12 mouse cellular contexts compared by ENCODE assay signal in the genomic region with DNA sequence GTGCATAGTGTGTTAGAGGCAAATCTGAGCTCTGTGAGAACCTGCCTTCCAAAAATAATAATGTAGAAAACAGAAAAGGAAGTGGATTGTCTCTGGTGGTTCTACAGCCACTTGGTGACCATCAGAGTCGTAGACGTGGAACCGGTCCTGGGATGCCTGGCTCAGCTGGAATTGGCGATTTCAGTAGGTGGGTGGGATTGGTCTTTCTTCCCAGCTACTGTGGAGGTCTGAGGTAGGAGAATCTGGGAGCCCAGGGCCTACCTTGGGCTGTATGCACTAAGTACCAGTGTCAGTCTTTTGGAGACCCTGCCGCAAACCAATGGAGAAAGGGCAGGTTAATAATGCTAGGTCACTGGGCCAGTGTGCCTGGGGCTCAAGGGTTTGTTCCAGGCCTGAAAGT. TPM values are rescaled to one million over a fixed set of nuclear protein-coding genes. Genes with fewer than 3 reads are reported as not detected.
DNase-seq lines count a peak whose midpoint lies in the region; ATAC-seq and TF ChIP-seq lines count a peak whose summit lies in the region.
"Had no signal": no experiment of that assay in that cellular context is flagged by ENCODE, and none has a peak within 500 bp of the region (broad histone marks: within the 10 kb centered on the region; RNA-seq: fewer than 3 reads in every experiment).

No protein-coding gene starts in this region.

- no peak overlapping the region for H3K9ac ChIP-seq in intestine, embryonic 15.5 days
- H3K9ac ChIP-seq in intestine, embryonic 16.5 days (ENCODE audit: low read depth, low read length): no peak overlapping the region
- H3K9ac ChIP-seq in forebrain, embryonic 14.5 days (ENCODE audit: low read length): no peak overlapping the region
- H3K9ac ChIP-seq in limb, embryonic 15.5 days: no peak overlapping the region

- H3K27ac ChIP-seq in intestine, embryonic 15.5 days: no peak overlapping the region
- no peak overlapping the region for H3K27ac ChIP-seq in intestine, embryonic 16.5 days (ENCODE audit: low read length)
- no peak overlapping the region for H3K27ac ChIP-seq in cortical plate, adult 2 months (ENCODE audit: insufficient read depth, low read length)
- H3K27ac ChIP-seq in forebrain, embryonic 14.5 days (ENCODE audit: low read depth, low read length): no peak overlapping the region
- H3K27ac ChIP-seq in limb, embryonic 15.5 days: no peak overlapping the region

- no peaks in the 10 kb centered on the region for H3K36me3 ChIP-seq in intestine, embryonic 15.5 days
- no peaks in the 10 kb centered on the region for H3K36me3 ChIP-seq in intestine, embryonic 16.5 days (ENCODE audit: control insufficient read depth, insufficient read depth, low read length)
- H3K36me3 ChIP-seq in forebrain, embryonic 14.5 days (ENCODE audit: control insufficient read depth, insufficient read depth, low read length): no peaks in the 10 kb centered on the region
- H3K36me3 ChIP-seq in limb, embryonic 15.5 days: 0 out of 2 replicates have a peak, but pooled peaks cover 5% of the 10 kb centered on the region

- no peak overlapping the region for H3K4me3 ChIP-seq in intestine, embryonic 15.5 days (replicated peaks)
- no peak overlapping the region for H3K4me3 ChIP-seq in intestine, embryonic 16.5 days (ENCODE audit: low read length)
- H3K4me3 ChIP-seq in cortical plate, adult 2 months (ENCODE audit: insufficient read depth, low read length): peak overlapping the region; percentile 68
- peak overlapping the region; percentile 52; the same call in 1 of the 2 replicates for H3K4me3 ChIP-seq in forebrain, embryonic 14.5 days (ENCODE audit: low read depth, low read length)
- peak overlapping the region; percentile 59 for H3K4me3 ChIP-seq in limb, embryonic 15.5 days

- H3K9me3 ChIP-seq in intestine, embryonic 15.5 days: no peaks in the 10 kb centered on the region
- no peaks in the 10 kb centered on the region for H3K9me3 ChIP-seq in intestine, embryonic 16.5 days (ENCODE audit: control insufficient read depth, low read length)
- H3K9me3 ChIP-seq in forebrain, embryonic 14.5 days (replicated peaks; ENCODE audit: control insufficient read depth, low read length): no peaks in the 10 kb centered on the region
- no peaks in the 10 kb centered on the region for H3K9me3 ChIP-seq in limb, embryonic 15.5 days

- peak overlapping the region; percentile 93; the same call in 1 of the 2 replicates for H3K4me2 ChIP-seq in intestine, embryonic 15.5 days (replicated peaks)
- no peak overlapping the region for H3K4me2 ChIP-seq in intestine, embryonic 16.5 days (ENCODE audit: low read depth, low read length)
- peak overlapping the region; percentile 87 for H3K4me2 ChIP-seq in forebrain, embryonic 14.5 days (ENCODE audit: low read length)
- peak overlapping the region; percentile 89 for H3K4me2 ChIP-seq in limb, embryonic 15.5 days

- WGBS in intestine, embryonic 15.5 days: 91% methylated on average over 5 of the region's 5 CpGs
- 88% methylated on average over 5 of the region's 5 CpGs for WGBS in intestine, embryonic 16.5 days
- 91% methylated on average over 5 of the region's 5 CpGs for whole genome bisulfite sequencing in forebrain, embryonic 14.5 days
- WGBS in limb, embryonic 15.5 days: 85% methylated on average over 5 of the region's 5 CpGs

- ATAC-seq in intestine, embryonic 15.5 days: no peak
- no peak for ATAC-seq in intestine, embryonic 16.5 days
- no peak for ATAC-seq in forebrain, embryonic 14.5 days
- ATAC-seq in limb, embryonic 15.5 days (ENCODE audit: insufficient number of reproducible peaks, low FRiP score, low TSS enrichment, low read depth): no peak
- ATAC-seq in erythroid progenitor cell, adult 5-6 weeks (replicated peaks; ENCODE audit: low FRiP score, poor library complexity, severe bottlenecking): no peak

- no peak for DNase-seq in forebrain, embryonic 14.5 days (ENCODE audit: low spot score)
- DNase-seq in spleen, postnatal 14 days (ENCODE audit: low spot score in 2 of 2): no peak
- DNase-seq in adrenal gland, postnatal 25 days: no peak
- DNase-seq: right cerebral cortex, postnatal 14 days had no signal

- TF ChIP-seq CTCF in cortical plate, adult 2 months (IDR thresholded peaks at IDR 0.05; ENCODE audit: extremely low read depth, insufficient read depth, low read length): no peak

- H3K4me1 ChIP-seq in intestine, embryonic 15.5 days (replicated peaks): peaks cover 11% of the 10 kb centered on the region
- peaks cover 13% of the 10 kb centered on the region for H3K4me1 ChIP-seq in intestine, embryonic 16.5 days (ENCODE audit: control insufficient read depth, insufficient read depth, low read length)
- H3K4me1 ChIP-seq in cortical plate, adult 2 months (ENCODE audit: control insufficient read depth, insufficient read depth, low read length): peaks cover 5% of the 10 kb centered on the region; the same call in 1 of the 2 replicates
- H3K4me1 ChIP-seq in forebrain, embryonic 14.5 days (ENCODE audit: control insufficient read depth, insufficient read depth, low read length): peaks cover 8% of the 10 kb centered on the region; the same call in 1 of the 2 replicates
- H3K4me1 ChIP-seq in limb, embryonic 15.5 days: peaks cover 36% of the 10 kb centered on the region

- no peak for TF ChIP-seq POLR2A in cortical plate, adult 2 months (IDR thresholded peaks at IDR 0.05; ENCODE audit: extremely low read depth, insufficient read depth, low read length)

- peaks cover 18% of the 10 kb centered on the region for H3K27me3 ChIP-seq in intestine, embryonic 15.5 days (replicated peaks)
- H3K27me3 ChIP-seq in intestine, embryonic 16.5 days (replicated peaks; ENCODE audit: control insufficient read depth, insufficient read depth, low read length): peaks cover 19% of the 10 kb centered on the region
- H3K27me3 ChIP-seq in forebrain, embryonic 14.5 days (replicated peaks; ENCODE audit: control insufficient read depth, insufficient read depth, low read length): 0 out of 2 replicates have a peak, but pooled peaks cover 6% of the 10 kb centered on the region
- H3K27me3 ChIP-seq in limb, embryonic 15.5 days: peaks cover 15% of the 10 kb centered on the region

RNA-seq across cellular contexts. Expression of gene Mypop, which starts 2.0 kb away (rescaled TPM):
- 2.5 and 2.9 TPM in 2 replicates for polyA plus RNA-seq in intestine, embryonic 15.5 days (2015; fragmentation: Nextera tagmentation; extraction: Ambion mirVana)
- 1.7 TPM in 2 replicates for polyA plus RNA-seq in intestine, embryonic 16.5 days (2015; fragmentation: Nextera tagmentation; extraction: Ambion mirVana)
- polyA plus RNA-seq in cortical plate, adult 2 months (2012; rRNA removed): 49.7 and 50.8 TPM in 2 replicates
- polyA plus RNA-seq in forebrain, embryonic 14.5 days (2014; fragmentation: Nextera tagmentation; extraction: Ambion mirVana): 3.6 and 3.9 TPM in 2 replicates
- polyA plus RNA-seq in limb, embryonic 15.5 days (2015; fragmentation: Nextera tagmentation; extraction: Ambion mirVana): 5.2 and 5.3 TPM in 2 replicates
- total RNA-seq in erythroid progenitor cell, adult 5-6 weeks (2015; ENCODE audit: low replicate concordance): not detected in 2 replicates
- not detected in 2 replicates for total RNA-seq in erythroid progenitor cell, adult 5-6 weeks (2017; ENCODE audit: low replicate concordance)
- total RNA-seq in adrenal gland, postnatal 25 days (2021): 10.9 and 13.0 TPM in 2 replicates

RNA-seq across cellular contexts. Expression of gene Nanos2, which starts 5.8 kb away (rescaled TPM):
- not detected in 2 replicates for polyA plus RNA-seq in intestine, embryonic 15.5 days (2015; fragmentation: Nextera tagmentation; extraction: Ambion mirVana)
- polyA plus RNA-seq in intestine, embryonic 16.5 days (2015; fragmentation: Nextera tagmentation; extraction: Ambion mirVana): not detected in 2 replicates
- polyA plus RNA-seq in cortical plate, adult 2 months (2012; rRNA removed): 2.8 and 3.3 TPM in 2 replicates
- 0.18 and 0.49 TPM in 2 replicates for polyA plus RNA-seq in forebrain, embryonic 14.5 days (2014; fragmentation: Nextera tagmentation; extraction: Ambion mirVana)
- polyA plus RNA-seq in limb, embryonic 15.5 days (2015; fragmentation: Nextera tagmentation; extraction: Ambion mirVana): not detected in 2 replicates
- not detected in 2 replicates for total RNA-seq in erythroid progenitor cell, adult 5-6 weeks (2015; ENCODE audit: low replicate concordance)
- total RNA-seq in erythroid progenitor cell, adult 5-6 weeks (2017; ENCODE audit: low replicate concordance): not detected in 2 replicates
- total RNA-seq in adrenal gland, postnatal 25 days (2021): not detected in 2 replicates
- polyA plus RNA-seq: heart, postnatal 0 days; liver, embryonic 11.5 days; thymus, postnatal 0 days had no signal

RNA-seq across cellular contexts. Expression of gene Irf2bp1, which starts 10.8 kb away (rescaled TPM):
- 24.5 and 24.6 TPM in 2 replicates for polyA plus RNA-seq in intestine, embryonic 15.5 days (2015; fragmentation: Nextera tagmentation; extraction: Ambion mirVana)
- 17.0 and 17.1 TPM in 2 replicates for polyA plus RNA-seq in intestine, embryonic 16.5 days (2015; fragmentation: Nextera tagmentation; extraction: Ambion mirVana)
- polyA plus RNA-seq in cortical plate, adult 2 months (2012; rRNA removed): 27.2 and 28.5 TPM in 2 replicates
- 25.9 and 33.3 TPM in 2 replicates for polyA plus RNA-seq in forebrain, embryonic 14.5 days (2014; fragmentation: Nextera tagmentation; extraction: Ambion mirVana)
- polyA plus RNA-seq in limb, embryonic 15.5 days (2015; fragmentation: Nextera tagmentation; extraction: Ambion mirVana): 24.0 and 26.1 TPM in 2 replicates
- 4.6 and 6.1 TPM in 2 replicates for total RNA-seq in erythroid progenitor cell, adult 5-6 weeks (2015; ENCODE audit: low replicate concordance)
- total RNA-seq in erythroid progenitor cell, adult 5-6 weeks (2017; ENCODE audit: low replicate concordance): 3.3 and 6.5 TPM in 2 replicates
- total RNA-seq in adrenal gland, postnatal 25 days (2021): 45.8 and 48.3 TPM in 2 replicates

RNA-seq across cellular contexts. Expression of gene Foxa3, which starts 30.3 kb away (rescaled TPM):
- 26.6 and 28.3 TPM in 2 replicates for polyA plus RNA-seq in intestine, embryonic 15.5 days (2015; fragmentation: Nextera tagmentation; extraction: Ambion mirVana)
- polyA plus RNA-seq in intestine, embryonic 16.5 days (2015; fragmentation: Nextera tagmentation; extraction: Ambion mirVana): 28.5 and 30.8 TPM in 2 replicates
- polyA plus RNA-seq in cortical plate, adult 2 months (2012; rRNA removed): not detected in 2 replicates
- polyA plus RNA-seq in forebrain, embryonic 14.5 days (2014; fragmentation: Nextera tagmentation; extraction: Ambion mirVana): not detected in 2 replicates
- polyA plus RNA-seq in limb, embryonic 15.5 days (2015; fragmentation: Nextera tagmentation; extraction: Ambion mirVana): 3.8 and 3.9 TPM in 2 replicates
- not detected in 2 replicates for total RNA-seq in erythroid progenitor cell, adult 5-6 weeks (2015; ENCODE audit: low replicate concordance)
- total RNA-seq in erythroid progenitor cell, adult 5-6 weeks (2017; ENCODE audit: low replicate concordance): not detected in 2 replicates
- 0.76 TPM in 1 of 2 replicates, not detected in the other for total RNA-seq in adrenal gland, postnatal 25 days (2021)
- polyA plus RNA-seq: heart, postnatal 0 days had no signal

RNA-seq across cellular contexts. Expression of gene Sympk, which starts 31.1 kb away (rescaled TPM):
- polyA plus RNA-seq in intestine, embryonic 15.5 days (2015; fragmentation: Nextera tagmentation; extraction: Ambion mirVana): 29.6 and 30.3 TPM in 2 replicates
- 23.5 and 24.1 TPM in 2 replicates for polyA plus RNA-seq in intestine, embryonic 16.5 days (2015; fragmentation: Nextera tagmentation; extraction: Ambion mirVana)
- polyA plus RNA-seq in cortical plate, adult 2 months (2012; rRNA removed): 113 and 118 TPM in 2 replicates
- 19.1 and 22.7 TPM in 2 replicates for polyA plus RNA-seq in forebrain, embryonic 14.5 days (2014; fragmentation: Nextera tagmentation; extraction: Ambion mirVana)
- polyA plus RNA-seq in limb, embryonic 15.5 days (2015; fragmentation: Nextera tagmentation; extraction: Ambion mirVana): 28.8 and 32.7 TPM in 2 replicates
- total RNA-seq in erythroid progenitor cell, adult 5-6 weeks (2015; ENCODE audit: low replicate concordance): 42.8 and 51.5 TPM in 2 replicates
- 37.7 and 52.8 TPM in 2 replicates for total RNA-seq in erythroid progenitor cell, adult 5-6 weeks (2017; ENCODE audit: low replicate concordance)
- 120 and 126 TPM in 2 replicates for total RNA-seq in adrenal gland, postnatal 25 days (2021)

Comparison
In these comparisons a context has a peak if more than half of its experiments do, and no peak if none do; other contexts are left out.
1. H3K4me3 ChIP-seq: peak in cortical plate, adult 2 months (single experiment), forebrain, embryonic 14.5 days (single experiment) and limb, embryonic 15.5 days (single experiment); none in intestine, embryonic 15.5 days (single experiment) and intestine, embryonic 16.5 days (single experiment).